Mouse (Mus musculus) E14TG2a.4 (cell line): ENCODE data around the gene Pspn.

Experiments used
- CTCF ChIP-seq: conservative IDR thresholded peaks from 2 replicates; pipeline ENCODE4 v1.5.1; 2014; ENCODE audit warnings: low read length
- NANOG ChIP-seq: IDR thresholded peaks from 2 replicates; pipeline ENCODE4 v1.6.1; 2014; ENCODE audit warnings: borderline replicate concordance, low read length, mixed read lengths

- TF ChIP-seq CTCF (no peak), NANOG (no peak)
These were observed 1.4 kb upstream of the Pspn start for GRCm38 (mm10) chr17:57001228-57001627.
